Mouse (Mus musculus) megakaryocyte progenitor cell, adult 5-6 weeks (primary cell): ENCODE measurements around the gene Lenep. TPM values are rescaled to one million over a fixed set of nuclear protein-coding genes. Genes with fewer than 3 reads are reported as not detected.

ENCODE experiments used
- ATAC-seq: replicated peaks from 2 replicates; pipeline ENCODE4 v1.8.0; 2016; ENCODE audit warnings: mild to moderate bottlenecking, moderate TSS enrichment, inconsistent platforms; ENCODE audit not compliant: poor library complexity
- total RNA-seq, 2 experiments: library from RNA; stranded (forward) in 1 of 2; stranded (reverse) in 1 of 2; fragments of 157-497, 149-512 nt in 1 of 2; fragments of 200-1000 nt in 1 of 2; gene quantifications; 2 replicates each; pipeline versions ENCODE4 v1.2.3 to v1.2.4; 2015 to 2017

Gene Lenep
- total RNA-seq, 2 experiments from 2014 or later = 0.21 to 2.7 TPM

- ATAC-seq = no peak
Measured at GRCm38 (mm10) chr3:89392871-89393311, 9.7 kb downstream of the Lenep start.

- no peak for ATAC-seq
Measured at GRCm38 (mm10) chr3:89391663-89392511, 10.7 kb downstream of the Lenep start.

- ATAC-seq = no peak
Measured at GRCm38 (mm10) chr3:89390699-89391662, 11.6 kb downstream of the Lenep start.

- no peak for ATAC-seq
Measured at GRCm38 (mm10) chr3:89390111-89390515, 12.5 kb downstream of the Lenep start.

- peak; percentile 20; the same call in 1 of the 2 replicates for ATAC-seq
Measured at GRCm38 (mm10) chr3:89388901-89389740, 13.5 kb downstream of the Lenep start.

GRCm38 (mm10) chr3:89388134-89388881, 14.3 kb downstream of the Lenep start:
- peak; percentile 56 for ATAC-seq

GRCm38 (mm10) chr3:89387632-89388031, 15.0 kb downstream of the Lenep start:
- peak; percentile 29 for ATAC-seq

- no peak for ATAC-seq
Measured at GRCm38 (mm10) chr3:89386438-89387420, 15.9 kb downstream of the Lenep start.

- ATAC-seq = no peak
Measured at GRCm38 (mm10) chr3:89385451-89385850, 17.1 kb downstream of the Lenep start.

GRCm38 (mm10) chr3:89384331-89385076, 18.1 kb downstream of the Lenep start:
- no peak for ATAC-seq

GRCm38 (mm10) chr3:89383651-89384255, 18.8 kb downstream of the Lenep start:
- ATAC-seq = no peak

GRCm38 (mm10) chr3:89382950-89383349, 19.6 kb downstream of the Lenep start:
- ATAC-seq = no peak

GRCm38 (mm10) chr3:89382033-89382882, 20.3 kb downstream of the Lenep start:
- no peak for ATAC-seq

- no peak for ATAC-seq
Measured at GRCm38 (mm10) chr3:89381233-89381632, 21.4 kb downstream of the Lenep start.

- no peak for ATAC-seq
Measured at GRCm38 (mm10) chr3:89380711-89381110, 21.9 kb downstream of the Lenep start.

- ATAC-seq = no peak
Measured at GRCm38 (mm10) chr3:89380291-89380690, 22.3 kb downstream of the Lenep start.
